Mouse (Mus musculus): ENCODE data around the gene Snap91.

GRCm38 (mm10) chr9:86773996-86774395 is 106.5 kb downstream of the Snap91 start:
- TF ChIP-seq CTCF (IDR thresholded peaks at IDR 0.05; ENCODE audit: borderline replicate concordance, extremely low read depth, insufficient read depth, insufficient read length) (no peak), POLR2A (IDR thresholded peaks at IDR 0.05; ENCODE audit: borderline replicate concordance, extremely low read depth, insufficient read depth, insufficient read length, poor library complexity, severe bottlenecking) (no peak)
